Mouse (Mus musculus): ENCODE data around the gene Insrr. TPM values are rescaled to one million over a fixed set of nuclear protein-coding genes. Genes with fewer than 3 reads are reported as not detected.
"Not testable (repeated sequence)": the region's sequence is repeated elsewhere in the genome, so short reads cannot be mapped to it uniquely, and the experiment has no call there.

The Insrr gene
- polyA plus RNA-seq, 1 experiment from 2014 or later = 0.83 TPM

DNA sequence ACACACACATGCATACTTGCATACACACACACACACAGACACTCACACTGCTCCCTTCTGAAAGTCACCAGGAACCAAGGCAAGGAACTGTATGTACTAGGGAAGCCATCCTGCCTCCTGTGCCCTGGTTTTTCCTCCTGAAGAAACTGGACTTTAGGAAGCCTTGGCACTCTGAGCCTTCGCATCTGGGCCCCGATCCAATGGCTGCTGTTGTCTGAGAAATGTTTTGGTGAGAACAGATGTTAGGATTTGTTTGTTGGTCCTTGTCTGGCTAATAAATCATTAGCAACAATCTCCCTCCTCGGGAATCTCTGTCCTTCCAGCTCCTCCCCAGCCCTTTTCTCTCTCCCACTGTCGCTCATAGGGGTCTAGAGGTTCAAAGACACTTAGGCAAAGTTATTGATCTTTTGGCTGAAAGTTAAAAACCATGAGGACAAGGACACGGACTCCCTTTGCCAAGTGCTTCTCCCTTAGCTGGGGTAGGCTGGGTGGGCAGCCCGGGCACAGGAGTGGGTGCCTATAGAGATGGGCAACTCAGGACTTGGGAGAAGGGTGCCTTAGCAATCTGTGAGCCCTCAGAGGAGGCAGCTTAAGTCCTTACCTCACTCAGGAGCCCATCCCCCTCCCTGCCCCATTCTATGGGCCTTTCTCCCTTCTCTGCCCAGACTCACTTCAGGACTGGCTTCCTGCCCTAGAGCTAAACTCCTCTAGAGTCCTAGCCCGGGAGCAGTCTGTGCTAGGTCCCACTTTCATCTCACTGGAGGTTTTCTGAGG lies 58.2 kb downstream of the Insrr start:
- Histone ChIP-seq H3K9ac (ENCODE audit: low read depth, low read length) (no peak overlapping the region), H3K27me3 (ENCODE audit: control insufficient read depth, insufficient read depth, low read length) (no peaks in the 10 kb centered on the region)

DNA sequence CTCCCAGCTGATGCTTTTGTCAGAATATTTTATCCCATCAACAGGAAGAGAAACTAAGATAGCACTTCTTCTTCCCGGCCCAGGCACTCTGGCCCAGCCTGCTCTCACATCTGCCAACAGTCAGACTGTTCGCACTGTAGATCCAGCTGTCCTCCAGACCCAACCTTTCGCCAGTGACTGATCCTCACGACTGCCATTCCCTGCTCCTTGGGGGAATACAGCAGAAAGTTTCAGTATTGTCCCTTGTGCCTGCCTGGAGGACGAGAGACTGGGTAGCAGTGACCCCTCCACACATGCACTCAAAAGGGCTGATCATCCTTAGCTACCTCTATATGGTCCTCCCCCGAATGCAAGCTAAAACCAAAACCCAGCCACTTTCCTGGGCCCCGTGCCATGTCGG lies 59.2 kb downstream of the Insrr start:
- Histone ChIP-seq H3K27me3 (ENCODE audit: control insufficient read depth, insufficient read depth, low read length) (no peaks in the 10 kb centered on the region), H3K4me2 (replicated peaks; ENCODE audit: low read depth, low read length) (no peak overlapping the region), H3K4me1 (replicated peaks; ENCODE audit: control insufficient read depth, insufficient read depth, low read length) (no peaks in the 10 kb centered on the region; the same call in 1 of the 2 replicates), H3K9me3 (ENCODE audit: control insufficient read depth, low read length) (no peaks in the 10 kb centered on the region), H3K9ac (ENCODE audit: low read depth, low read length) (no peak overlapping the region), H3K27ac (ENCODE audit: low read depth, low read length) (no peak overlapping the region), H3K36me3 (ENCODE audit: control insufficient read depth, insufficient read depth, low read length) (peaks cover 14% of the 10 kb centered on the region; the same call in 1 of the 2 replicates), H3K4me3 (ENCODE audit: low read depth, low read length) (no peak overlapping the region)
- ATAC-seq (ENCODE audit: low FRiP score) (no peak), DNase-seq (ENCODE audit: low spot score) (no peak)
- WGBS = 85% methylated on average over 8 of the region's 8 CpGs

More for the DNA sequence above, 58.2 kb downstream of the Insrr start:
- Histone ChIP-seq H3K27ac (ENCODE audit: low read depth, low read length) (no peak overlapping the region), H3K4me2 (replicated peaks; ENCODE audit: low read depth, low read length) (no peak overlapping the region), H3K36me3 (ENCODE audit: control insufficient read depth, insufficient read depth, low read length) (peaks cover 14% of the 10 kb centered on the region; the same call in 1 of the 2 replicates), H3K4me1 (replicated peaks; ENCODE audit: control insufficient read depth, insufficient read depth, low read length) (no peaks in the 10 kb centered on the region; the same call in 1 of the 2 replicates), H3K9me3 (ENCODE audit: control insufficient read depth, low read length) (no peaks in the 10 kb centered on the region), H3K4me3 (ENCODE audit: low read depth, low read length) (no peak overlapping the region)
- DNase-seq (ENCODE audit: low spot score) = no peak
- WGBS = 73% methylated on average over 7 of the region's 7 CpGs
- ATAC-seq (ENCODE audit: low FRiP score) = no peak

DNA sequence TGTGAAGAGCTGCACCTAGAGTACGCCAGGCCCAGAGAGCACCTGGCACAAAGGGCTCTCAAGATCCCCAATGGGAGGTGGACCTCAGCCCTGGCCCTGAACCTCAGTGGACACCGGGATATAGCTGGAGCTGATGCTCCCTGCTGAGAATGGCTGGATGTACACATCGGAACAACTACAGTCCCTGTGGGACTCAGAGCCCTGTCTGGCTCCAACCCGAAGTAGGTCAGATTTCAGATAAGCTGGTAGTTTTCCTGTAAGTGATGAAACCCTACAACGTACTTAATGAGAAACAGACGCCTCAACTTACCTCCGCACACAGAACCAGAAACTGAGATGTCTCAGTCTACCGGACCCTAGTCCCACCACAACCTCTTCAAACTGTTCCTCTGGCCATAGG lies 60.9 kb downstream of the Insrr start:
- 83% methylated on average over 8 of the region's 8 CpGs for WGBS
- DNase-seq (ENCODE audit: low spot score) = no peak
- no peak overlapping the region for H3K4me2 ChIP-seq (replicated peaks; ENCODE audit: low read depth, low read length)
- no peak overlapping the region for H3K9ac ChIP-seq (ENCODE audit: low read depth, low read length)
- no peaks in the 10 kb centered on the region; the same call in 1 of the 2 replicates for H3K4me1 ChIP-seq (replicated peaks; ENCODE audit: control insufficient read depth, insufficient read depth, low read length)
- H3K27me3 ChIP-seq (ENCODE audit: control insufficient read depth, insufficient read depth, low read length) = no peaks in the 10 kb centered on the region
- H3K4me3 ChIP-seq (ENCODE audit: low read depth, low read length) = no peak overlapping the region
- no peak overlapping the region for H3K27ac ChIP-seq (ENCODE audit: low read depth, low read length)
- H3K9me3 ChIP-seq (ENCODE audit: control insufficient read depth, low read length) = no peaks in the 10 kb centered on the region
- peaks cover 14% of the 10 kb centered on the region; the same call in 1 of the 2 replicates for H3K36me3 ChIP-seq (ENCODE audit: control insufficient read depth, insufficient read depth, low read length)
- ATAC-seq (ENCODE audit: low FRiP score) = no peak

DNA sequence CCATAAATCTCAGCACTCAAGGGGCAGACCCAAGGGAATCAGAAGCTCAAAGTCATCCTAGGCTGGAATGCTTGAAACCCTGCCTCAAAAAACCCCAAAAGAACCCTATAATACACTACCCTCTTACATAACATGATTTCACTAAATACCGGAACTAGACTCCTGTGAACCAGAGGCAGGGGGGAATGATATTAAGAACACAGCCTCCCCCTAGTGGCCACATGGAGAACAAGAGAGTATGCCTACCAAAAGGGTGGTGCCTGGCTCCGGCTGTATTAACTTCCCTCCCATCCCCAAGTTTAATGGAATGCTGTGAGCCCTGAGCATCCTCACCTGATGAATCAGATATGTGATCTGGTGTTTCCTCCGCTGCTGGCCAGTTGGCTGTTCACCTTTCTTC lies 63.1 kb downstream of the Insrr start:
- Histone ChIP-seq H3K4me1 (replicated peaks; ENCODE audit: control insufficient read depth, insufficient read depth, low read length) (no peaks in the 10 kb centered on the region), H3K27me3 (ENCODE audit: control insufficient read depth, insufficient read depth, low read length) (no peaks in the 10 kb centered on the region), H3K36me3 (ENCODE audit: control insufficient read depth, insufficient read depth, low read length) (peaks cover 14% of the 10 kb centered on the region), H3K4me2 (replicated peaks; ENCODE audit: low read depth, low read length) (no peak overlapping the region), H3K4me3 (ENCODE audit: low read depth, low read length) (no peak overlapping the region), H3K9me3 (ENCODE audit: control insufficient read depth, low read length) (no peaks in the 10 kb centered on the region), H3K27ac (ENCODE audit: low read depth, low read length) (no peak overlapping the region), H3K9ac (ENCODE audit: low read depth, low read length) (no peak overlapping the region)
- peak; percentile 78 for DNase-seq (ENCODE audit: low spot score)
- 0 out of 2 replicates have a peak, but pooled peaks have one; percentile 12 for ATAC-seq (ENCODE audit: low FRiP score)
- WGBS = 35% methylated on average over 3 of the region's 3 CpGs

DNA sequence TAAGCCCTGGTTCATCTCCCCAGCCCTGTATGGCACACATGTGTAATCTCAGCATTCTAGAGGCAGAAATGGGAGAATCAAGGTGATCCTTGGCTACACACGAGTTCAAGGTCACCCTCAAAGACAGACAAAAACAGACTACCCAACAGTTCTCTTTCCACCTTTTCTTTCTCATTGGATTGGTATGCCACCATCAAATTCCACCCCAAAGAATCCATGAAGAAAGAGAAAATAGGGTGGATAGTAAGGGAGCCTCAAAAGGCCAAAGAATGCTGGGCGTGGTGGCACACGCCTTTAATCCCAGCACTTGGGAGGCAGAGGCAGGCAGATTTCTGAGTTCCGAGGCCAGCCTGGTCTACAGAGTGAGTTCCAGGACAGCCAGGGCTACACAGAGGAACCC lies 67.4 kb downstream of the Insrr start:
- WGBS = 94% methylated on average over 4 of the region's 4 CpGs
- H3K4me3 ChIP-seq (ENCODE audit: low read depth, low read length); H3K9me3 ChIP-seq (ENCODE audit: control insufficient read depth, low read length); H3K4me1 ChIP-seq (replicated peaks; ENCODE audit: control insufficient read depth, insufficient read depth, low read length); H3K27ac ChIP-seq (ENCODE audit: low read depth, low read length); H3K4me2 ChIP-seq (replicated peaks; ENCODE audit: low read depth, low read length); H3K27me3 ChIP-seq (ENCODE audit: control insufficient read depth, insufficient read depth, low read length); DNase-seq (ENCODE audit: low spot score); H3K9ac ChIP-seq (ENCODE audit: low read depth, low read length); ATAC-seq (ENCODE audit: low FRiP score); H3K36me3 ChIP-seq (ENCODE audit: control insufficient read depth, insufficient read depth, low read length): not testable (repeated sequence)

Other genes with a start within 250 kb of the Insrr start
- gene Arhgef11, start 179.4 kb upstream of the Insrr start, polyA plus RNA-seq (2014; fragmentation: Nextera tagmentation; extraction: Ambion mirVana) = 13.7 and 18.6 TPM in 2 replicates
- gene Lrrc71, start 48.3 kb upstream of the Insrr start, polyA plus RNA-seq (2014; fragmentation: Nextera tagmentation; extraction: Ambion mirVana) = 0.40 and 0.83 TPM in 2 replicates
- 6.7 and 8.5 TPM in 2 replicates for gene Ntrk1, start 1.8 kb upstream of the Insrr start, polyA plus RNA-seq (2014; fragmentation: Nextera tagmentation; extraction: Ambion mirVana)
- 8.6 and 10.1 TPM in 2 replicates for gene Pear1, start 27.4 kb downstream of the Insrr start, polyA plus RNA-seq (2014; fragmentation: Nextera tagmentation; extraction: Ambion mirVana)
- not detected in 2 replicates for gene Sh2d2a, start 49.8 kb downstream of the Insrr start, polyA plus RNA-seq (2014; fragmentation: Nextera tagmentation; extraction: Ambion mirVana)
- 17.6 and 18.6 TPM in 2 replicates for gene Prcc, start 88.7 kb downstream of the Insrr start, polyA plus RNA-seq (2014; fragmentation: Nextera tagmentation; extraction: Ambion mirVana)
- 202 and 246 TPM in 2 replicates for gene Hdgf, start 109.4 kb downstream of the Insrr start, polyA plus RNA-seq (2014; fragmentation: Nextera tagmentation; extraction: Ambion mirVana)
- 78.4 and 83.6 TPM in 2 replicates for gene Mrpl24, start 122.6 kb downstream of the Insrr start, polyA plus RNA-seq (2014; fragmentation: Nextera tagmentation; extraction: Ambion mirVana)
- 42.5 and 55.2 TPM in 2 replicates for gene Isg20l2, start 133.4 kb downstream of the Insrr start, polyA plus RNA-seq (2014; fragmentation: Nextera tagmentation; extraction: Ambion mirVana)
- gene Rrnad1, start 133.8 kb downstream of the Insrr start, polyA plus RNA-seq (2014; fragmentation: Nextera tagmentation; extraction: Ambion mirVana) = 13.7 and 17.9 TPM in 2 replicates
- gene Crabp2, start 151.7 kb downstream of the Insrr start, polyA plus RNA-seq (2014; fragmentation: Nextera tagmentation; extraction: Ambion mirVana) = 738 and 794 TPM in 2 replicates
- gene Nes, start 174.1 kb downstream of the Insrr start, polyA plus RNA-seq (2014; fragmentation: Nextera tagmentation; extraction: Ambion mirVana) = 71.6 and 87.9 TPM in 2 replicates
- gene Bcan, start 203.3 kb downstream of the Insrr start, polyA plus RNA-seq (2014; fragmentation: Nextera tagmentation; extraction: Ambion mirVana) = 0.21 and 0.82 TPM in 2 replicates
- gene Hapln2, start 230.6 kb downstream of the Insrr start, polyA plus RNA-seq (2014; fragmentation: Nextera tagmentation; extraction: Ambion mirVana) = not detected in 2 replicates
- 34.4 and 37.4 TPM in 2 replicates for gene Gpatch4, start 246.2 kb downstream of the Insrr start, polyA plus RNA-seq (2014; fragmentation: Nextera tagmentation; extraction: Ambion mirVana)

All from hindbrain, embryonic 11.5 days (tissue).